Mouse (Mus musculus) neural tube, embryonic 12.5 days (tissue): Measurements from ENCODE around the gene Gpc6. TPM values are rescaled to one million over a fixed set of nuclear protein-coding genes. Genes with fewer than 3 reads are reported as not detected.

Experiments
- ATAC-seq: fragments of 200-750 bp; cut with Nextera tagmentation; 2 replicates; pipeline ENCODE4 v1.8.0; 2017; ENCODE audit warnings: low read depth, mild to moderate bottlenecking, moderate TSS enrichment, moderate library complexity; ENCODE audit not compliant: low FRiP score
- H3K27ac ChIP-seq: fragments of 300-500 bp; sonication (generic); 2 replicates; pipeline ENCODE4 v1.5.1; 2016
- H3K27me3 ChIP-seq: fragments of 300-500 bp; sonication (generic); replicated peaks from 2 replicates; pipeline ENCODE4 v1.6.1; 2016; ENCODE audit warnings: mild to moderate bottlenecking
- H3K36me3 ChIP-seq: fragments of 300-500 bp; sonication (generic); 2 replicates; pipeline ENCODE4 v1.6.1; 2016; ENCODE audit warnings: mild to moderate bottlenecking
- H3K4me1 ChIP-seq: fragments of 300-500 bp; sonication (generic); 2 replicates; pipeline ENCODE4 v1.6.1; 2016
- H3K4me2 ChIP-seq: fragments of 300-500 bp; sonication (generic); replicated peaks from 2 replicates; pipeline ENCODE4 v1.6.1; 2016; ENCODE audit warnings: mild to moderate bottlenecking
- H3K4me3 ChIP-seq: fragments of 300-500 bp; sonication (generic); 2 replicates; pipeline ENCODE4 v1.5.1; 2016
- H3K9ac ChIP-seq: fragments of 300-500 bp; sonication (generic); 2 replicates; pipeline ENCODE4 v1.6.1; 2016; ENCODE audit warnings: mild to moderate bottlenecking
- H3K9me3 ChIP-seq: fragments of 300-500 bp; sonication (generic); 2 replicates; pipeline ENCODE4 v1.6.1; 2016; ENCODE audit warnings: mild to moderate bottlenecking
- WGBS: fragments of 180-500 bp; shearing (Covaris S2); methylation state at CpG from one replicate; pipeline ENCODE4 v1.1.7; 2016; 5-methylcytosine and 5-hydroxymethylcytosine counted together
- polyA plus RNA-seq: library from polyadenylated mRNA; unstranded; fragments of >200 nt; fragmentation: Nextera tagmentation; extraction: Ambion mirVana; gene quantifications from 2 replicates; pipeline ENCODE4 v1.2.1, GENCODE M21; 2016

Gpc6 gene
- polyA plus RNA-seq, result 30.5 and 34.6 TPM in 2 replicates

GRCm38 (mm10) chr14:116924876-116925601 is at the start of gene Gpc6:
Gene Gpc6, plus strand, starts transcription at chr14:116925315.
- WGBS, result under 1% methylated on average over 38 of the region's 38 CpGs
- peak within 1 kb of the TSS; percentile 90 for H3K4me2 ChIP-seq

GRCm38 (mm10) chr14:116882480-116883044 is 42.6 kb upstream of the Gpc6 start:
- H3K9me3 ChIP-seq, result no peaks in the 10 kb centered on the region
- ATAC-seq, result peak; percentile 33; the same call in 1 of the 2 replicates
- H3K4me3 ChIP-seq, result no peak overlapping the region
- WGBS, result 32% methylated on average over 7 of the region's 7 CpGs
- no peaks in the 10 kb centered on the region for H3K27me3 ChIP-seq
- H3K4me2 ChIP-seq, result peak overlapping the region; percentile 24; the same call in 1 of the 2 replicates
- H3K36me3 ChIP-seq, result no peaks in the 10 kb centered on the region
- no peaks in the 10 kb centered on the region; the same call in 1 of the 2 replicates for H3K4me1 ChIP-seq
- no peak overlapping the region for H3K27ac ChIP-seq
- H3K9ac ChIP-seq, result no peak overlapping the region

More at GRCm38 (mm10) chr14:116924876-116925601, at the start of gene Gpc6:
- Histone ChIP-seq H3K36me3 (no peaks in the 10 kb centered on the region), H3K9ac (peak within 1 kb of the TSS; percentile 88), H3K4me3 (peak within 1 kb of the TSS; percentile 87), H3K27me3 (no peaks in the 10 kb centered on the region), H3K4me1 (peaks cover 16% of the 10 kb centered on the region), H3K9me3 (no peaks in the 10 kb centered on the region), H3K27ac (peak within 1 kb of the TSS; percentile 82)
- peak; percentile 59 for ATAC-seq

- WGBS, result 9% methylated on average over 3 of the region's 3 CpGs
- H3K36me3 ChIP-seq, result no peaks in the 10 kb centered on the region
These were observed 30.8 kb upstream of the Gpc6 start for GRCm38 (mm10) chr14:116894316-116894715.

DNA sequence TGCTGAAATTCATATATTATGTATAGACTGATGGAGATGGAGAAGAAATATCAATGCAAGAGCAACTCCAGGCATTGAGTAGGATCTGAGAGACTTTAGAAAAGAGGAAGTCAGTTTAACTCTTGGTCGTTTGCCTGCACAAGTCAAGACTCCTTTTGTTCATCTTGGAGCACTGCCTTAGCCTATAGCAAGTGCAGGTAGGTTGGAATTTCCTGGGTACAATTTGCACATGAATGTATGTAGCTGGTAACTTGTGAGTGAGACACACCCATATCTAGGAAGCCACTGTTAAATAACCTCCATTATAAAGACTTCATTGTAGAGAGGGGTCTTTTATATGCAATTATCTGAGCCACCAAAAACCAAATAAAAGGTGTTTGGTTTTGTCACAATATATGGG is 27.1 kb upstream of the Gpc6 start:
- 47% methylated on average over 1 of the region's 1 CpGs for WGBS
- Histone ChIP-seq H3K27ac (no peak overlapping the region), H3K4me2 (no peak overlapping the region), H3K9ac (no peak overlapping the region), H3K27me3 (no peaks in the 10 kb centered on the region), H3K9me3 (no peaks in the 10 kb centered on the region), H3K4me3 (no peak overlapping the region), H3K4me1 (no peaks in the 10 kb centered on the region), H3K36me3 (no peaks in the 10 kb centered on the region)
- no peak for ATAC-seq

More at GRCm38 (mm10) chr14:116894316-116894715, 30.8 kb upstream of the Gpc6 start:
- Histone ChIP-seq H3K9ac (no peak overlapping the region), H3K4me1 (no peaks in the 10 kb centered on the region), H3K4me3 (no peak overlapping the region), H3K27me3 (no peaks in the 10 kb centered on the region), H3K4me2 (no peak overlapping the region), H3K9me3 (no peaks in the 10 kb centered on the region), H3K27ac (no peak overlapping the region)
- ATAC-seq, result no peak

GRCm38 (mm10) chr14:116911768-116912167 is 13.3 kb upstream of the Gpc6 start:
- H3K27me3 ChIP-seq, result no peaks in the 10 kb centered on the region
- no peak overlapping the region for H3K27ac ChIP-seq
- H3K4me1 ChIP-seq, result no peaks in the 10 kb centered on the region
- no peaks in the 10 kb centered on the region for H3K9me3 ChIP-seq
- WGBS, result 81% methylated on average over 1 of the region's 1 CpGs
- H3K4me2 ChIP-seq, result no peak overlapping the region
- H3K9ac ChIP-seq, result no peak overlapping the region
- no peak overlapping the region for H3K4me3 ChIP-seq
- H3K36me3 ChIP-seq, result no peaks in the 10 kb centered on the region
- ATAC-seq, result no peak

DNA sequence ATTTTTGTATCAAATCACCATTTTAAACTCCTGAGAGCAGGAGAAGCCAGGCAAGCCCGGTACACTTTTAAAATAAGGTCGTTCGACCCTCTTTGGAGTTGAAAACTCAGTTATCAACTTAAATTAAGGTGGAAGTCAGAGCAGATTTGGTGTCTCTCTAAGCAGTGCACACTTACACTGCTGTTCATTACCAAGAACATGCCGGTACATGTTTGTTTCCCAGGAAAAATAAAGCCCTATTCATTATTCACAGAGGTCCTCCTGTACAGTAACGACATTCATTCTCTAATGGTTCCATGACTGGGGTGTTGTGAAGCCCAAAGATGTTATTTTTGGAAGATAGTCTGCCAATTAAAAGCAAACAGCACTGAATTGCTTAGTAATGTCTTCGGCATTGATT is 8.2 kb upstream of the Gpc6 start:
- Histone ChIP-seq H3K36me3 (no peaks in the 10 kb centered on the region), H3K27ac (no peak overlapping the region), H3K27me3 (no peaks in the 10 kb centered on the region), H3K4me3 (no peak overlapping the region), H3K9me3 (no peaks in the 10 kb centered on the region), H3K4me1 (no peaks in the 10 kb centered on the region), H3K9ac (no peak overlapping the region), H3K4me2 (no peak overlapping the region)
- no peak for ATAC-seq
- WGBS, result 77% methylated on average over 6 of the region's 6 CpGs

GRCm38 (mm10) chr14:116924266-116924665 is 849 bp upstream of the Gpc6 start:
- Histone ChIP-seq H3K9me3 (no peaks in the 10 kb centered on the region), H3K36me3 (no peaks in the 10 kb centered on the region), H3K4me1 (peaks cover 16% of the 10 kb centered on the region), H3K9ac (no peak overlapping the region), H3K27ac (no peak overlapping the region), H3K27me3 (no peaks in the 10 kb centered on the region), H3K4me2 (peak overlapping the region; percentile 90), H3K4me3 (no peak overlapping the region)
- 32% methylated on average over 2 of the region's 2 CpGs for WGBS
- no peak for ATAC-seq

DNA sequence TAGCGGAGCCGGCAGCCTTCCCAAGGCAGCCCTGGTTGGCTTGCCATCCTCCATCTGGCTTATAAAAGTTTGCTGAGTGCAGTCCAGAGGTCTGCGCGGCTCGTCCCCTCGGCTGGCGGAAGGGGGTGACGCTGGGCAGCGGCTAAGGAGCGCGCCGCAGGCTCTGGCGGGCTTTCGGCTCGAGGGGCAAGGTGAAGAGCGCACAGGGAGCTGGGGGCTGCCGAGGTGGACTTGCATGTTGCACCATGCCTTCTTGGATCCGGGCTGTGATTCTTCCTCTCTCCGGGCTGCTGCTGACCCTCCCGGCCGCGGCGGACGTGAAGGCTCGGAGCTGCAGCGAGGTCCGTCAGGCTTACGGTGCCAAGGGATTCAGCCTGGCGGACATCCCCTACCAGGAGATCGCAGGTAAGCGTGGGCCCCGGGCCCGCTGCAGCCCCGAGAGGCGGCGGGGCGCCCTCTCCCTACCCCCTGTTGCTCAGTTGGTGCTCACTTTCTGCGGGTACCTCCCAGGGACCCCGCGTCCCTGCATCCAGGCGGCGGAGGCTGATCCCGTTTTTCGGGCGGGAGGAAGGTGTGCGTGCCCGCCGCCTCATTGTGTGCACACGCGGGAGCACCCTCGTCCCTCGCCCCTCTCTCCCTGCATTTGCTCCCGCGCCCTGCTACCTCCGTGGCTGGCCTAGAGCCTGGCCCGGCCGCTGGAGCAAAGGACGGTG is 732 bp downstream of the Gpc6 start:
- Histone ChIP-seq H3K36me3 (no peaks in the 10 kb centered on the region), H3K9me3 (no peaks in the 10 kb centered on the region), H3K27ac (peak overlapping the region; percentile 82), H3K4me3 (peak overlapping the region; percentile 87), H3K9ac (peak overlapping the region; percentile 88), H3K4me1 (peaks cover 16% of the 10 kb centered on the region), H3K27me3 (no peaks in the 10 kb centered on the region), H3K4me2 (peak overlapping the region; percentile 90)
- ATAC-seq, result peak; percentile 63
- under 1% methylated on average over 58 of the region's 58 CpGs for WGBS

DNA sequence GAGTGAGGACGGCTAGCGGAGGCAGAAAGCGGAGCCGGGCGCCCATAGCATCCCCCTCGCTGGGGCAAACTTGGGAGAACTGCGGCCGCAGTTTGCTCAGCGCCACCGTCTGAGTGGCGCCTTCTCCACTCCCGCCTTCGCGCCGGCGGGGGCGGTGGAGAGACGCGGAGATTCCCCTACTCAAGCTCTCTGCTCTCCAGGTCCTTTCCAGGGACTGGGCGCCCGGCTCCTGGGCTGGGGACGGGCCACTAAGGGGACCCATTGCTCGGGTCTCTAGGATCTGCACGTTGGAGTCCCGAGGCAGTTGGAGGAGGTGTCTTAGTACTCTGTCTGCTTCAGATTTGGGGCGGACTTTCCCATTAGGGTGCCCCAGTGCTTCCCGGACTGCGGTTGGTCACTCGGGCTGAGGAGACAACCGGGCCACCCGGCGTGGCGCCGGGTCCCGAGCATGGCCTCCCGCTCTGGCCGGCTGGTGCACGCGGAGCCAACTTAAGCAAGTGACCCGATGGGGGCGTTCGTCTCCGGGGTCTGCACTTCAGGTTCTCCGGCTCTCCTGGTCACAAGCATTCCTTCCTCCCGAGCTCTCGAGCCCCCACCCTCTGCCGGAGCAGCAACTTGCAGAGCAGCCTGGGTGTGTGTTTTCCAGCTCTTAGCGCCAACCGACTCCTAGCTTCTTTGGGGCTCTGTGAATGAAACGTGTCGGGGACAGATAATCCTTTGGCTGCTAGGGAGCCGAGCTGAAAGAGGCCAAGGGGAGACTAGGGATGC is 1.5 kb downstream of the Gpc6 start:
- WGBS, result under 1% methylated on average over 52 of the region's 52 CpGs
- Histone ChIP-seq H3K9me3 (no peaks in the 10 kb centered on the region), H3K4me3 (peak overlapping the region; percentile 87), H3K4me2 (peak overlapping the region; percentile 90), H3K9ac (peak overlapping the region; percentile 88), H3K4me1 (peaks cover 16% of the 10 kb centered on the region), H3K27me3 (no peaks in the 10 kb centered on the region), H3K27ac (peak overlapping the region; percentile 82), H3K36me3 (no peaks in the 10 kb centered on the region)
- peak; percentile 85 for ATAC-seq

GRCm38 (mm10) chr14:116927341-116928315 is 2.5 kb downstream of the Gpc6 start:
- no peaks in the 10 kb centered on the region for H3K9me3 ChIP-seq
- H3K4me1 ChIP-seq, result peaks cover 16% of the 10 kb centered on the region
- no peak overlapping the region for H3K27ac ChIP-seq
- H3K9ac ChIP-seq, result peak overlapping the region; percentile 88
- no peaks in the 10 kb centered on the region for H3K27me3 ChIP-seq
- under 1% methylated on average over 21 of the region's 21 CpGs for WGBS
- no peak for ATAC-seq
- H3K36me3 ChIP-seq, result no peaks in the 10 kb centered on the region
- peak overlapping the region; percentile 90 for H3K4me2 ChIP-seq
- H3K4me3 ChIP-seq, result peak overlapping the region; percentile 87

DNA sequence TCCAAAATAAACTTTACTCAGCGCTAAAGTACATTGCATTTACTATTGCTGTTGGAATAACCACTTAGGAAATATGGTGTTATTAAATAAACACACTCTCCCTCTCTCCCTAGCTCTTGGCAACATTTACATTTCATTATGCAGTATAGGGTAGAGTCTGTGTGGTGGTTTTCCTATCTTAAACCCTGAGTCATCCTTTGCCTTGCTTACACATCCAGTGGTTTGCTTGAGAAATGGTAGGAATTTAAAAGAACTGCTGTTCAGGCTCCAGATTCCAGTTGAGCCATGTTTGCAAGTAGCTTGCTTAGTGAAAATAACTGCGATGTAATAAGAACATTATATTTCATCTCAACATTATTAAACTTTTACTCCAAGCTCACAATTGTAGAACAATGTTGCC is 3.3 kb downstream of the Gpc6 start:
- ATAC-seq, result no peak
- peak overlapping the region; percentile 90 for H3K4me2 ChIP-seq
- no peak overlapping the region for H3K27ac ChIP-seq
- no peaks in the 10 kb centered on the region for H3K36me3 ChIP-seq
- peaks cover 16% of the 10 kb centered on the region for H3K4me1 ChIP-seq
- no peaks in the 10 kb centered on the region for H3K27me3 ChIP-seq
- H3K4me3 ChIP-seq, result peak overlapping the region; percentile 87
- WGBS, result 47% methylated on average over 2 of the region's 2 CpGs
- H3K9me3 ChIP-seq, result no peaks in the 10 kb centered on the region
- no peak overlapping the region; the same call in 1 of the 2 replicates for H3K9ac ChIP-seq
